ENCODE assay signal across 8 mouse cellular contexts in the genomic region with DNA sequence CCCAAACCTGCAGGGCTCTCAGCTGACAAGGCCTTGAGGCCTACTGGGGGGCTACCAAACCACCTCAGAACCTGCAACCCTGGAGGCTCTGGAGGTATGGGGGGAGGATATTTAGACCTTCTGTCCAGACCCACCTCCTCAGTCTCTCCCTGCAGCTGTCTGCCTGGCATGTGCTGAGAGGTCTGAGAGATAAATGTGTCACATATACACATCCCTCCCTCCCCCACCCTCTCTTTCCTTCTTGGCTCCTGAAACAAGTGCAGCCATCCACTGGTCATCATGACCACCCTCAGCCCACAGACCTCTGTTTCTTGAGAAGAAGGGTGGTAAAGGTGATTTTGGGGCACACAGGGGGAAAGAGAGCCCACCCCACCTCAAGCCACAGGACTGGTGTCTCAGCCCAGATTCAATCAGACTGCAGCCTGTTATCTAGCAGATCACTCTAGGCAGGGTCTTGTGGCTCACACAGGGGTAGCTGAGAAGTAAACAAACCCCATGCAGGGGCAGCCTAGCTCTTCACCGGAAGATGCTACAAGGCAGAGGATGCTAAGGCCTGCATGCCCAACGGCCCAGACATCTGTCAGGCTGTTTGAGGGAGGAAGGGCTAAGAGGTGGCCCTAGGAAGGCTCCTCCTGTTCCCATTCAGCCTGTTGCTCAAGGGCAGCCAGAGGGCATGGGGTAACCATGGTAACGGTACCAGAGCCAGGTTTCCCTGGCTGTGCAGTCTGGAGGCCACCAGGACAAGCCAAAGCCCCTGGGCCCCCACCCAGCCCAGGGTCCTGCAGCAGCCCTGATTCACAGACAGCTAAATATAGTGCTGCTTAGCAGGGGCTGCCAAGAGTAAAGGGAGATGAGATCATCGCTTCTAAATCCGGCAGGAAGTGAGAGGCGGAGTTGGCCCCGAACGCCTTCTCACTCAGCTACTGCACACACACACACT. TPM values are rescaled to one million over a fixed set of nuclear protein-coding genes. Genes with fewer than 3 reads are reported as not detected.
DNase-seq lines count a peak whose midpoint lies in the region; ATAC-seq and TF ChIP-seq lines count a peak whose summit lies in the region.

No protein-coding gene starts in this region.

- peak; percentile 85 for DNase-seq in CD4-positive, CD25-positive, alpha-beta regulatory T cell, adult 2 months (ENCODE audit: low read depth, low spot score)
- DNase-seq in c-Kit-positive CD71-negative TER-119-negative erythroid progenitor cells, embryonic 14.5 days (ENCODE audit: low read depth): peak; percentile 44
- peak; percentile 80 for DNase-seq in kidney, postnatal 10 days
- peak; percentile 58 for DNase-seq in liver, adult 2 months (ENCODE audit: extremely low read depth, low read depth, low spot score)
- peak; percentile 70 for DNase-seq in splenic B cell, adult 2 months (ENCODE audit: low read depth, low spot score)

- H3K4me2 ChIP-seq in forebrain, embryonic 13.5 days: peak overlapping the region; percentile 5; the same call in 1 of the 2 replicates
- peak overlapping the region; percentile 45 for H3K4me2 ChIP-seq in heart, embryonic 16.5 days (ENCODE audit: low read depth, low read length)

- peak; percentile 88 for ATAC-seq in forebrain, embryonic 13.5 days
- ATAC-seq in heart, embryonic 16.5 days (replicated peaks; ENCODE audit: extremely low read depth, insufficient read depth, low FRiP score): peak; percentile 96
- 0 out of 2 replicates have a peak, but pooled peaks have one; percentile 7 for ATAC-seq in monocyte, adult 5-6 weeks (replicated peaks; ENCODE audit: insufficient number of reproducible peaks, low FRiP score, low TSS enrichment, poor library complexity, severe bottlenecking)

- WGBS in forebrain, embryonic 13.5 days: 7% methylated on average over 8 of the region's 8 CpGs
- WGBS in heart, embryonic 16.5 days: 2% methylated on average over 8 of the region's 8 CpGs
- WGBS in liver, adult 2 months: 32% methylated on average over 8 of the region's 8 CpGs

- H3K27me3 ChIP-seq in forebrain, embryonic 13.5 days: peaks cover 20% of the 10 kb centered on the region
- H3K27me3 ChIP-seq in heart, embryonic 16.5 days (ENCODE audit: control insufficient read depth, insufficient read depth, low read length): no peaks in the 10 kb centered on the region
- H3K27me3 ChIP-seq in liver, adult 2 months (ENCODE audit: control insufficient read depth, insufficient read depth, low read length): no peaks in the 10 kb centered on the region
- no peaks in the 10 kb centered on the region for H3K27me3 ChIP-seq in splenic B cell, adult 2 months (ENCODE audit: control insufficient read depth, insufficient read depth, low read length, poor library complexity, severe bottlenecking)

- TF ChIP-seq CTCF in liver, adult 2 months (IDR thresholded peaks at IDR 0.05; ENCODE audit: low read depth, low read length): no peak

- peak overlapping the region; percentile 52 for H3K9ac ChIP-seq in forebrain, embryonic 13.5 days
- peak overlapping the region; percentile 63 for H3K9ac ChIP-seq in heart, embryonic 16.5 days (ENCODE audit: low read length)
- H3K9ac ChIP-seq in liver, adult 2 months (ENCODE audit: low read depth, low read length): no peak overlapping the region

- no peak overlapping the region for H3K4me3 ChIP-seq in forebrain, embryonic 13.5 days
- no peak overlapping the region for H3K4me3 ChIP-seq in heart, embryonic 16.5 days (ENCODE audit: low read length)
- no peak overlapping the region for H3K4me3 ChIP-seq in liver, adult 2 months (ENCODE audit: insufficient read depth, low read depth, low read length)

- H3K9me3 ChIP-seq in forebrain, embryonic 13.5 days (replicated peaks): no peaks in the 10 kb centered on the region
- H3K9me3 ChIP-seq in heart, embryonic 16.5 days (replicated peaks; ENCODE audit: control insufficient read depth, low read length): no peaks in the 10 kb centered on the region

- H3K36me3 ChIP-seq in forebrain, embryonic 13.5 days (ENCODE audit: poor library complexity, severe bottlenecking): no peaks in the 10 kb centered on the region
- no peaks in the 10 kb centered on the region for H3K36me3 ChIP-seq in heart, embryonic 16.5 days (ENCODE audit: control insufficient read depth, insufficient read depth)
- H3K36me3 ChIP-seq in liver, adult 2 months (ENCODE audit: control insufficient read depth, insufficient read depth, low read length): no peaks in the 10 kb centered on the region
- H3K36me3 ChIP-seq in splenic B cell, adult 2 months (ENCODE audit: control insufficient read depth, insufficient read depth, low read length, poor library complexity, severe bottlenecking): no peaks in the 10 kb centered on the region

- H3K79me2 ChIP-seq in liver, adult 2 months (ENCODE audit: control insufficient read depth, insufficient read depth, low read length): no peaks in the 10 kb centered on the region; the same call in 1 of the 2 replicates

- peaks cover 23% of the 10 kb centered on the region for H3K4me1 ChIP-seq in forebrain, embryonic 13.5 days
- peaks cover 50% of the 10 kb centered on the region for H3K4me1 ChIP-seq in heart, embryonic 16.5 days (ENCODE audit: control insufficient read depth, insufficient read depth, low read length)
- H3K4me1 ChIP-seq in liver, adult 2 months (ENCODE audit: control insufficient read depth, insufficient read depth, low read length): peaks cover 24% of the 10 kb centered on the region

- H3K27ac ChIP-seq in forebrain, embryonic 13.5 days: peak overlapping the region; percentile 68
- H3K27ac ChIP-seq in heart, embryonic 16.5 days (ENCODE audit: low read length): peak overlapping the region; percentile 97
- H3K27ac ChIP-seq in liver, adult 2 months (replicated peaks; ENCODE audit: insufficient read depth, low read depth, low read length): 0 out of 2 replicates have a peak overlapping the region, but pooled peaks have one; percentile 10

- no peak for TF ChIP-seq POLR2A in liver, adult 2 months (IDR thresholded peaks at IDR 0.05; ENCODE audit: extremely low read depth, insufficient read depth, low read length)

RNA-seq across cellular contexts. Expression of a gene that starts 44.6 kb away (rescaled TPM):
- polyA plus RNA-seq in forebrain, embryonic 13.5 days (2015; fragmentation: Nextera tagmentation; extraction: Ambion mirVana): 65.3 and 83.1 TPM in 2 replicates
- polyA plus RNA-seq in heart, embryonic 16.5 days (2015; fragmentation: Nextera tagmentation; extraction: Ambion mirVana): 38.3 and 40.5 TPM in 2 replicates
- 41.6 and 41.8 TPM in 2 replicates for total RNA-seq in liver, adult 2 months (2014; rRNA removed)
- polyA plus RNA-seq in liver, adult 2 months (2012; rRNA removed): 37.4 and 39.9 TPM in 2 replicates
- total RNA-seq in monocyte, adult 5-6 weeks (2017): 45.7 to 57.4 TPM (median 56.8 TPM) in 3 replicates

RNA-seq across cellular contexts. Expression of a gene that starts 50.2 kb away (rescaled TPM):
- polyA plus RNA-seq in forebrain, embryonic 13.5 days (2015; fragmentation: Nextera tagmentation; extraction: Ambion mirVana): 4.7 and 5.8 TPM in 2 replicates
- 0.75 and 1.2 TPM in 2 replicates for polyA plus RNA-seq in heart, embryonic 16.5 days (2015; fragmentation: Nextera tagmentation; extraction: Ambion mirVana)
- total RNA-seq in liver, adult 2 months (2014; rRNA removed): 69.5 and 94.4 TPM in 2 replicates
- polyA plus RNA-seq in liver, adult 2 months (2012; rRNA removed): 112 and 155 TPM in 2 replicates
- total RNA-seq in monocyte, adult 5-6 weeks (2017): not detected in 3 replicates

Comparison
In these comparisons a context has a peak if more than half of its experiments do, and no peak if none do; other contexts are left out.
1. ATAC-seq: peak in every context shown above with its lines; median percentile 96 in heart, embryonic 16.5 days; 88 in forebrain, embryonic 13.5 days; 7 in monocyte, adult 5-6 weeks.
2. H3K27ac ChIP-seq: peak in every context shown above with its lines; median percentile 97 in heart, embryonic 16.5 days; 68 in forebrain, embryonic 13.5 days; 10 in liver, adult 2 months.
3. RNA of a gene that starts 50.2 kb away (polyA plus RNA-seq): 112 to 155 TPM in liver, adult 2 months; 4.7 to 5.8 TPM in forebrain, embryonic 13.5 days and 0.75 to 1.2 TPM in heart, embryonic 16.5 days; every median in the first group is over 10 times any median in the second.
4. Peak in every context shown above with its lines, with median percentiles within 50 percentile points of each other: DNase-seq.